ENCODE assay signal across 8 mouse cellular contexts in the genomic region with DNA sequence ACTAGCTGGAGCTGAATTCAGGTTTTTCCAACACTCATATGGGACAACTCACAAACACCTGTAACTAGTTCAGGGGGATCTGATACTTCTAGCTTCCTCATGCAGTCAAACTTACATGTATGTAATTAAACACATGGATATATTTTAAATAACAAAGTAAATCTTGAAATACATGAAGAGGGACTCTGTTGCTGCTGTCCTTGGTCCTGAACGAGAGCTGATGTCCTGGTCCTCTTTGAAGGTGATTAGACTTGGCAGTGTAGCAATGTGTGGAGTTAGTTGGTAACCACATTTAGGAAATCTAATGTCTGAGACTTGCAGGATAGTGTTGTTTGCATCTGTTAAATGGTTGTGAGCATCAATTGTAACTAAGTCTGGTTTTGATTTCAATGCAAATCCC.
DNase-seq lines count a peak whose midpoint lies in the region; ATAC-seq and TF ChIP-seq lines count a peak whose summit lies in the region.

No protein-coding gene starts in this region.

- ATAC-seq in stomach, postnatal 0 days (ENCODE audit: low FRiP score, low TSS enrichment): no peak
- no peak for ATAC-seq in hindbrain, embryonic 12.5 days (ENCODE audit: low FRiP score)

- peak; percentile 3 for DNase-seq in ovary, postnatal 10 days (ENCODE audit: low spot score)
- no peak for DNase-seq in ovary, adult 18-20 months (ENCODE audit: low spot score)
- DNase-seq in brain, embryonic 14.5 days (ENCODE audit: low read depth): peak; percentile 14
- DNase-seq in kidney, postnatal 25 days: peak; percentile 52 to 76
- DNase-seq in stomach, postnatal 0 days (ENCODE audit: low spot score): peak; percentile 48
- no peak for DNase-seq in frontal cortex, postnatal 14 days (ENCODE audit: low spot score in 2 of 2)
- no peak for DNase-seq in frontal cortex, postnatal 36 days (ENCODE audit: low spot score in 2 of 2)

- H3K27ac ChIP-seq in stomach, postnatal 0 days (replicated peaks): no peak overlapping the region
- no peak overlapping the region for H3K27ac ChIP-seq in hindbrain, embryonic 12.5 days

- no peak overlapping the region for H3K9ac ChIP-seq in stomach, postnatal 0 days (ENCODE audit: low read length)
- no peak overlapping the region for H3K9ac ChIP-seq in hindbrain, embryonic 12.5 days

- H3K4me3 ChIP-seq in stomach, postnatal 0 days (ENCODE audit: low read depth, low read length): no peak overlapping the region
- no peak overlapping the region for H3K4me3 ChIP-seq in hindbrain, embryonic 12.5 days

- H3K9me3 ChIP-seq in stomach, postnatal 0 days (ENCODE audit: control insufficient read depth, low read length): no peaks in the 10 kb centered on the region
- H3K9me3 ChIP-seq in hindbrain, embryonic 12.5 days (replicated peaks): no peaks in the 10 kb centered on the region

- no peak for TF ChIP-seq CTCF in brain, embryonic 14.5 days (IDR thresholded peaks at IDR 0.05; ENCODE audit: borderline replicate concordance, extremely low read depth, insufficient read depth, insufficient read length)
- no peak for TF ChIP-seq CTCF in stomach, postnatal 0 days (IDR thresholded peaks at IDR 0.05; ENCODE audit: low read depth)

- H3K4me1 ChIP-seq in stomach, postnatal 0 days (replicated peaks; ENCODE audit: control insufficient read depth, insufficient read depth): no peaks in the 10 kb centered on the region
- H3K4me1 ChIP-seq in hindbrain, embryonic 12.5 days: no peaks in the 10 kb centered on the region

- 62% methylated on average over 1 of the region's 1 CpGs for WGBS in stomach, postnatal 0 days
- 88% methylated on average over 1 of the region's 1 CpGs for WGBS in hindbrain, embryonic 12.5 days

- no peaks in the 10 kb centered on the region; the same call in none of the 2 replicates for H3K36me3 ChIP-seq in stomach, postnatal 0 days (ENCODE audit: control insufficient read depth, insufficient read depth, low read length)
- H3K36me3 ChIP-seq in hindbrain, embryonic 12.5 days: peaks cover 14% of the 10 kb centered on the region

- TF ChIP-seq EP300 in stomach, postnatal 0 days (optimal IDR thresholded peaks at IDR 0.05): no peak

- no peak for TF ChIP-seq POLR2A in brain, embryonic 14.5 days (IDR thresholded peaks at IDR 0.05; ENCODE audit: borderline replicate concordance, extremely low read depth, insufficient read depth, insufficient read length, poor library complexity, severe bottlenecking)

- no peaks in the 10 kb centered on the region for H3K27me3 ChIP-seq in stomach, postnatal 0 days (ENCODE audit: control insufficient read depth, insufficient read depth, low read length)
- no peaks in the 10 kb centered on the region for H3K27me3 ChIP-seq in hindbrain, embryonic 12.5 days

- H3K4me2 ChIP-seq in stomach, postnatal 0 days (replicated peaks; ENCODE audit: low read depth): no peak overlapping the region
- H3K4me2 ChIP-seq in hindbrain, embryonic 12.5 days (replicated peaks): no peak overlapping the region

Comparison
In these comparisons a context has a peak if more than half of its experiments do, and no peak if none do; other contexts are left out.
1. DNase-seq: peak in ovary, postnatal 10 days (single experiment), brain, embryonic 14.5 days (single experiment), kidney, postnatal 25 days (2 of 2) and stomach, postnatal 0 days (single experiment); none in ovary, adult 18-20 months (single experiment), frontal cortex, postnatal 14 days (0 of 2) and frontal cortex, postnatal 36 days (0 of 2).